1 mouse cellular context compared by ENCODE assay signal in genomic region chr4:43476604-43477003, GRCm38 (mm10).
A peak's percentile ranks its signal among the peaks of the same experiment; 100 is the strongest.
TF ChIP-seq lines count a peak whose summit lies in the region.

No protein-coding gene starts in this region.

TF ChIP-seq in MEL, 35 proteins besides CTCF, POLR2A, EP300 and RAD21:
- no peak for TF ChIP-seq RCOR1 (IDR thresholded peaks at IDR 0.05; ENCODE audit: low read depth, low read length)
- no peak for TF ChIP-seq MXI1 (IDR thresholded peaks at IDR 0.05; ENCODE audit: low read depth, low read length)
- TF ChIP-seq USF2 (IDR thresholded peaks at IDR 0.05; ENCODE audit: borderline replicate concordance in 1 of 2, insufficient read depth in 1 of 2, low read depth in 1 of 2, low read length in 2 of 2) = no peak
- TF ChIP-seq ELF1 (IDR thresholded peaks at IDR 0.05; ENCODE audit: low read depth, low read length) = no peak
- no peak for TF ChIP-seq E2F4 (IDR thresholded peaks at IDR 0.05; ENCODE audit: borderline replicate concordance, low read depth, low read length)
- no peak for TF ChIP-seq ZMIZ1 (IDR thresholded peaks at IDR 0.05; ENCODE audit: low read depth, low read length)
- TF ChIP-seq SMC3 (IDR thresholded peaks at IDR 0.05; ENCODE audit: low read depth, low read length) = 0 out of 2 replicates have a peak, but pooled peaks have one; percentile 27
